Mouse (Mus musculus): Measurements from ENCODE around the gene Gmfg. TPM values are rescaled to one million over a fixed set of nuclear protein-coding genes. Genes with fewer than 3 reads are reported as not detected.

The Gmfg gene
- total RNA-seq, 2 experiments from 2014 or later: 8.0 to 9.5 TPM

GRCm38 (mm10) chr7:28477363-28477762 lies 40.1 kb downstream of the Gmfg start:
- no peak for DNase-seq (ENCODE audit: low spot score in 2 of 2)

GRCm38 (mm10) chr7:28478854-28479253 lies 41.6 kb downstream of the Gmfg start:
- no peak for DNase-seq (ENCODE audit: low spot score in 2 of 2)

- DNase-seq (ENCODE audit: low spot score in 2 of 2): no peak
These were observed 45.6 kb downstream of the Gmfg start for GRCm38 (mm10) chr7:28482854-28483253.

- DNase-seq (ENCODE audit: low spot score in 2 of 2): no peak
These were observed 46.9 kb downstream of the Gmfg start for GRCm38 (mm10) chr7:28484192-28484591.

GRCm38 (mm10) chr7:28488030-28488491 lies 50.8 kb downstream of the Gmfg start:
- DNase-seq (ENCODE audit: low spot score in 2 of 2): no peak

- peak; percentile 54 to 56 for DNase-seq (ENCODE audit: low spot score in 2 of 2)
These were observed 53.2 kb downstream of the Gmfg start for GRCm38 (mm10) chr7:28490410-28490809.

- DNase-seq (ENCODE audit: low spot score in 2 of 2): no peak
These were observed 53.7 kb downstream of the Gmfg start for GRCm38 (mm10) chr7:28490903-28491302.

GRCm38 (mm10) chr7:28492310-28492709 lies 55.1 kb downstream of the Gmfg start:
- DNase-seq (ENCODE audit: low spot score in 2 of 2): no peak

- DNase-seq (ENCODE audit: low spot score in 2 of 2): no peak
These were observed 58.2 kb downstream of the Gmfg start for GRCm38 (mm10) chr7:28495426-28495825.

Other genes with a start within 250 kb of the Gmfg start
- gene Eid2, start 169.6 kb upstream of the Gmfg start, total RNA-seq (2021): 10 to 100 TPM; 22.3 to 27.8 TPM
- gene Eid2b, start 159.7 kb upstream of the Gmfg start, total RNA-seq (2021): 10 to 100 TPM in 1 of 2 experiments, 1 to 10 TPM in 1; 9.4 to 10.1 TPM
- gene Selenov, start 146.3 kb upstream of the Gmfg start, total RNA-seq (2021): not detected
- under 1 TPM in 1 of 2 experiments, not detected in 1; 0.35 TPM for gene Dll3, start 135.2 kb upstream of the Gmfg start, total RNA-seq (2021)
- 10 to 100 TPM; 72.4 to 98.0 TPM for gene Timm50, start 125.4 kb upstream of the Gmfg start, total RNA-seq (2021)
- 100 to 1,000 TPM; 143 to 193 TPM for gene Supt5, start 98.7 kb upstream of the Gmfg start, total RNA-seq (2021)
- gene Rps16, start 86.8 kb upstream of the Gmfg start, total RNA-seq (2021): 100 to 1,000 TPM; 983 to 986 TPM
- gene Plekhg2, start 64.8 kb upstream of the Gmfg start, total RNA-seq (2021): 10 to 100 TPM; 14.4 to 22.2 TPM
- gene Zfp36, start 57.2 kb upstream of the Gmfg start, total RNA-seq (2021): 10 to 100 TPM; 15.5 to 16.5 TPM
- gene Med29, start 44.7 kb upstream of the Gmfg start, total RNA-seq (2021): 10 to 100 TPM; 36.9 to 37.0 TPM
- 10 to 100 TPM; 76.7 to 86.6 TPM for gene Paf1, start 44.5 kb upstream of the Gmfg start, total RNA-seq (2021)
- gene Lrfn1, start 14.5 kb downstream of the Gmfg start, total RNA-seq (2021): 10 to 100 TPM; 10.7 to 13.1 TPM
- gene Ifnl2, start 73.0 kb downstream of the Gmfg start, total RNA-seq (2021): not detected
- gene Ifnl3, start 85.4 kb downstream of the Gmfg start, total RNA-seq (2021): not detected
- gene Sycn, start 103.4 kb downstream of the Gmfg start, total RNA-seq (2021): not detected
- gene Nccrp1, start 109.8 kb downstream of the Gmfg start, total RNA-seq (2021): not detected
- gene Samd4b, start 160.7 kb downstream of the Gmfg start, total RNA-seq (2021): 10 to 100 TPM; 67.9 to 72.7 TPM
- 10 to 100 TPM; 21.4 to 25.2 TPM for gene Pak4, start 160.7 kb downstream of the Gmfg start, total RNA-seq (2021)
- gene Acp7, start 193.9 kb downstream of the Gmfg start, total RNA-seq (2021): not detected